Mouse (Mus musculus): Measurements from ENCODE around the gene Frmpd4.

DNA sequence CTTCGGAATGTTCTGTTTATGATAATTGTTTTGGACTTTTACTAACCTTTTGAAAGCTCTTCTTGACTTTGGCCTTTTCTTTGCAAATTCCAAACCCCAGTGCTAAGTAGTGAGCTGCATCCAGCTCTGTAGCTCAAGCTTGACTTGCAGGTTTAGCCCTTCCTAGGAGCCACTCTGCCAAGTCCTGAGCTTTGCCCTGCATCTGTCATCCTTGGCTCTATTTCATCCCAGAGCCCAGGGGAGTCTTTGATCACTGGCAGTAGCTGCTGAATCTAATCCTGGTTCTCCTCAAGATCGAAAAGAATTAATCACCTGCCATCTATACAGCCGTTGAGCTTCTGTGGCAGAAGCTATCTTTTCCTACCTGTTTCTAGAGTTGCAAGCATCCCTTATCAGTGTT lies 251.9 kb downstream of the Frmpd4 start:
- TF ChIP-seq MYC (IDR thresholded peaks at IDR 0.05; ENCODE audit: low read depth, low read length): no peak
- no peak for TF ChIP-seq POLR2A (IDR thresholded peaks at IDR 0.05; ENCODE audit: low read depth, low read length)
- no peak for TF ChIP-seq GABPA (IDR thresholded peaks at IDR 0.05; ENCODE audit: insufficient replicate concordance, low read depth, low read length)
- TF ChIP-seq EP300 (IDR thresholded peaks at IDR 0.05; ENCODE audit: low read length): no peak
- no peak for TF ChIP-seq USF2 (conservative IDR thresholded peaks at IDR 0.05; ENCODE audit: low read depth, low read length)
